Mouse (Mus musculus): ENCODE results near the gene Il9.

GRCm38 (mm10) chr13:56471211-56471610, 10.8 kb downstream of the Il9 start:
- TF ChIP-seq POLR2A (IDR thresholded peaks at IDR 0.05; ENCODE audit: borderline replicate concordance, insufficient read depth, low read length) = no peak
- TF ChIP-seq CTCF (IDR thresholded peaks at IDR 0.05; ENCODE audit: borderline replicate concordance, insufficient read depth, low read depth, low read length) = no peak
